Mouse (Mus musculus) stomach, postnatal 0 days (tissue): Measurements from ENCODE around the gene Rogdi.

Experiments used
- CTCF ChIP-seq: IDR thresholded peaks from 2 replicates; pipeline ENCODE4 v1.5.1; 2016; ENCODE audit warnings: antibody characterized with exemption, low read depth, mild to moderate bottlenecking, moderate library complexity
- EP300 ChIP-seq: optimal IDR thresholded peaks from 2 replicates; pipeline ENCODE3; 2016; ENCODE audit warnings: antibody characterized with exemption

- TF ChIP-seq EP300: no peak
- TF ChIP-seq CTCF: no peak
Measured at GRCm38 (mm10) chr16:4969055-4969843, 44.1 kb downstream of the Rogdi start.
